Mouse (Mus musculus) lung, adult 2 months (tissue): ENCODE measurements at regions not wholly inside any gene's neighbourhood (a gene's known extent, or its start where the extent isn't known, plus 50 kb on each side); places are given as distances from the start of the nearest gene placed in this dataset.

ENCODE experiments used
- DNase-seq: peaks from one replicate; pipeline ENCODE4 v3.0.0; 2022
- H3K4me1 ChIP-seq: fragments of 200-500 bp; 2 replicates; pipeline ENCODE4 v1.6.1; 2011; ENCODE audit warnings: low read length; ENCODE audit not compliant: control insufficient read depth, insufficient read depth
- H3K4me3 ChIP-seq: fragments of 200-500 bp; replicated peaks from 2 replicates; pipeline ENCODE3; 2011; ENCODE audit warnings: low read depth, mild to moderate bottlenecking, control low read depth, low read length; ENCODE audit errors: extremely low read depth
- CTCF ChIP-seq: fragments of 200-500 bp; IDR thresholded peaks from 2 replicates; pipeline ENCODE4 v1.5.1; 2011; ENCODE audit warnings: mild to moderate bottlenecking, low read length, control low read depth; ENCODE audit not compliant: insufficient read depth
- POLR2A ChIP-seq: fragments of 200-500 bp; IDR thresholded peaks from 2 replicates; pipeline ENCODE4 v1.6.1; 2011; ENCODE audit warnings: low read depth, mild to moderate bottlenecking, control low read depth, low read length, borderline replicate concordance; ENCODE audit errors: extremely low read depth
- WGBS: fragments of 180-500 bp; shearing (Covaris S2); methylation state at CpG from one replicate; pipeline ENCODE4 v1.1.7; 2018; 5-methylcytosine and 5-hydroxymethylcytosine counted together

GRCm38 (mm10) chr10:25857954-25858616, 220.0 kb upstream of the Gm9767 start:
- TF ChIP-seq CTCF = no peak
- no peak for DNase-seq
- no peaks in the 10 kb centered on the region for H3K4me1 ChIP-seq
- WGBS = 64% methylated on average over 10 of the region's 10 CpGs
- no peak overlapping the region for H3K4me3 ChIP-seq

DNA sequence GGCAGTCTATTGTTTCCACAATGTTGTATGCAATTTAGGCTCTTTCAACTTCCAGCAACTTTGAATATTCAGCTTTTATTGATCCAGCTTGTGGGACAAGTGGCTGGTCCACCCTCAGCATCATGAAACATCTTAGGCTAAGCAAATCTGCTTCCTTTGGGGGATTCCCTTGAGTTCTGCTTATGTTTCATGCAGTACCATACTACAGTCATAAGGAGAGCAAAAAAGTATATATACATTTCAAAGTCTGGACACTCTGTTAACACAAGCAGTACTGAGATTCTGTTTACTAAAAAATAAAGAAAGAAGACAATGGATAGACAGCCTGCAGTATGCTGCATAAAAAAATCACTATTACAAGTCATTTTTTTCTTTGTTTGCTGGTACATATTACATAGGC, 233.7 kb upstream of the Gm9767 start:
- no peak for DNase-seq
- Histone ChIP-seq H3K4me3 (no peak overlapping the region), H3K4me1 (no peaks in the 10 kb centered on the region)
- TF ChIP-seq CTCF = no peak
- no peak for TF ChIP-seq POLR2A

DNA sequence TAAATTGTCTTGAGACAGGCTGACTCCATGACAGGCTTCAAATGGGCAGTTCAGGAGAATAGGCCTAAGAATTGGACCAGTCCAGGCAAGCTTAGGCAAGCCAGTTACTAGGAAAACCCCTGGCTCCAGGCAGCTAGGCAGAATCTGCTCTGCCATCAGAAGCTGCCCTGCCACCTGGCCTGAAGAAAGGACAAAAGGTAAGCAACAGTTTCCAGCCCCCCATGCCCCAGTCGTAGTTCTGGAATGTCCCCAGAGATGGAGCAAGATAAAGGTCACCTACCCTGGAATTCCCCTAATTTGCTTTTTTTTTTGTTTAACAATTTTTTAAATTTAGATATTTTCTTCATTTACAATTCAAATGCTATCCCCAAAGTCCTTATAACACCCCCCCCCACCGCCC, 248.8 kb upstream of the Gm9767 start:
- no peaks in the 10 kb centered on the region for H3K4me1 ChIP-seq
- TF ChIP-seq CTCF (no peak), POLR2A (no peak)
- DNase-seq = no peak
- no peak overlapping the region for H3K4me3 ChIP-seq
- 76% methylated on average over 2 of the region's 2 CpGs for WGBS

DNA sequence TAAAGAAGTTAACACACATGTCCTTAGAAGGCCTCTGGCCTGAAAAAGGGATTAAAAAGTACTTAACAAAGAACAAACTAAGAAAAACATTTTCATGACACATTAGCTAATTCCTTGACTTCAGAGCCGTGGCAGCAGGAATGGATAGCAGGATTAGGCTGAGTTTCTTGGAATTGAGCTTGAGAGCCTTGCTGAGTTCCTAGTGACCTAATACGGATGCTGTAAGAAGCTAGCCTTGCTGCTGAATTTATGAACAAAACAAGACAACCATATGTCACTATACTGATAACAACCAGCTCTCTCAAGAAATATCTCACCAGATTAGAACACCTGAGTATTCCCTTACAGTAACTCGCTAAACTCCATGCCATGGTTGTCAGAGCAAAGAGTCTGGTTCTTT, 268.2 kb upstream of the Smlr1 start:
- WGBS = 62% methylated on average over 3 of the region's 3 CpGs
- H3K4me3 ChIP-seq = no peak overlapping the region
- H3K4me1 ChIP-seq = no peaks in the 10 kb centered on the region
- TF ChIP-seq POLR2A (no peak), CTCF (no peak)
- no peak for DNase-seq

DNA sequence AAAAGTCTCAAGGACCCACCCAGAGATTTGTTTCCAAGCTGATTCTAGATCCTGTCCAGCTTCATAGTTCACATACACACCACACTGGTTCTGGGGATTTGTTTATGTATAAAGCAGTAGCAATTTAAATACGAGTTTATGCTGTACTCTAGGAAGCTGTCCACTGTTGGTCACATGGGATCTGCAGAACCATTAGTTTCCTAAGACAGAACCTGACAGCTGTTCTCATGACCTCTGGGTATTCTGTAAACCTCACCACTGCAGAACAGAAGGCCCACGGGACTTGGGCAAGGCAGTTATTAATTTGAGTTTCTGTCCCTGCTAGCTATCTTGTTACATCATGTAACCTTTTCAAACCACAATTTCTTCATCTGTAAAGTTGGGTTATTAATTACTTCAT, 265.4 kb upstream of the Smlr1 start:
- DNase-seq = no peak

GRCm38 (mm10) chr10:25798881-25799280, 262.8 kb upstream of the Smlr1 start:
- Histone ChIP-seq H3K4me1 (no peaks in the 10 kb centered on the region), H3K4me3 (no peak overlapping the region)
- no peak for TF ChIP-seq POLR2A
- TF ChIP-seq CTCF = no peak
- WGBS = 98% methylated on average over 2 of the region's 2 CpGs
- no peak for DNase-seq

More for the DNA sequence above, 265.4 kb upstream of the Smlr1 start:
- Histone ChIP-seq H3K4me1 (no peaks in the 10 kb centered on the region), H3K4me3 (no peak overlapping the region)
- WGBS = 42% methylated on average over 2 of the region's 2 CpGs
- no peak for TF ChIP-seq POLR2A
- no peak for TF ChIP-seq CTCF

GRCm38 (mm10) chr10:25790363-25790821, 254.3 kb upstream of the Smlr1 start:
- DNase-seq = no peak
- WGBS = 59% methylated on average over 3 of the region's 3 CpGs
- Histone ChIP-seq H3K4me3 (no peak overlapping the region), H3K4me1 (no peaks in the 10 kb centered on the region)
- TF ChIP-seq CTCF = no peak
- no peak for TF ChIP-seq POLR2A

GRCm38 (mm10) chr10:25788660-25789059, 252.6 kb upstream of the Smlr1 start:
- TF ChIP-seq POLR2A = no peak
- TF ChIP-seq CTCF = no peak
- DNase-seq = no peak
- WGBS = 72% methylated on average over 6 of the region's 6 CpGs
- no peaks in the 10 kb centered on the region for H3K4me1 ChIP-seq
- H3K4me3 ChIP-seq = no peak overlapping the region

- WGBS = 51% methylated on average over 4 of the region's 4 CpGs
These were observed 251.9 kb upstream of the Smlr1 start for GRCm38 (mm10) chr10:25788004-25788403.

GRCm38 (mm10) chr10:25783861-25784260, 247.8 kb upstream of the Smlr1 start:
- Histone ChIP-seq H3K4me3 (no peak overlapping the region), H3K4me1 (no peaks in the 10 kb centered on the region)
- no peak for DNase-seq
- WGBS = 57% methylated on average over 3 of the region's 3 CpGs
- no peak for TF ChIP-seq CTCF
- no peak for TF ChIP-seq POLR2A

More at GRCm38 (mm10) chr10:25788004-25788403, 251.9 kb upstream of the Smlr1 start:
- Histone ChIP-seq H3K4me3 (no peak overlapping the region), H3K4me1 (no peaks in the 10 kb centered on the region)
- DNase-seq = no peak
- TF ChIP-seq POLR2A (no peak), CTCF (no peak)

GRCm38 (mm10) chr10:25779476-25779875, 243.4 kb upstream of the Smlr1 start:
- no peak for DNase-seq
- WGBS = 90% methylated on average over 4 of the region's 4 CpGs
- H3K4me3 ChIP-seq = no peak overlapping the region
- TF ChIP-seq CTCF (no peak), POLR2A (no peak)
- no peaks in the 10 kb centered on the region for H3K4me1 ChIP-seq
